Mouse (Mus musculus) hindbrain, embryonic 14.5 days (tissue): ENCODE measurements around the gene Sh3glb1. TPM values are rescaled to one million over a fixed set of nuclear protein-coding genes. Genes with fewer than 3 reads are reported as not detected.

ENCODE experiments used
- ATAC-seq: fragments of 200-750 bp; cut with Nextera tagmentation; 2 replicates; pipeline ENCODE4 v1.8.0; 2017; ENCODE audit warnings: moderate number of reproducible peaks, mild to moderate bottlenecking, moderate TSS enrichment, moderate library complexity; ENCODE audit not compliant: low FRiP score
- DNase-seq: peaks from one replicate; pipeline ENCODE4 v3.0.0-alpha.2; 2015; ENCODE audit warnings: low spot score
- H3K27ac ChIP-seq: fragments of 300-500 bp; sonication (generic); 2 replicates; pipeline ENCODE4 v1.5.1; 2014; ENCODE audit warnings: mild to moderate bottlenecking, moderate library complexity
- H3K27me3 ChIP-seq: fragments of 300-500 bp; sonication (generic); 2 replicates; pipeline ENCODE4 v1.6.1; 2014; ENCODE audit warnings: mild to moderate bottlenecking, low read length, mixed read lengths; ENCODE audit not compliant: control insufficient read depth, insufficient read depth
- H3K36me3 ChIP-seq: fragments of 300-500 bp; sonication (generic); replicated peaks from 2 replicates; pipeline ENCODE4 v1.6.1; 2014; ENCODE audit not compliant: control insufficient read depth, insufficient read depth
- H3K4me1 ChIP-seq: fragments of 300-500 bp; sonication (generic); replicated peaks from 2 replicates; pipeline ENCODE4 v1.6.1; 2014; ENCODE audit warnings: antibody characterized with exemption, low read length, mixed read lengths; ENCODE audit not compliant: control insufficient read depth, insufficient read depth
- H3K4me2 ChIP-seq: fragments of 300-500 bp; sonication (generic); replicated peaks from 2 replicates; pipeline ENCODE4 v1.6.1; 2014; ENCODE audit warnings: mild to moderate bottlenecking, moderate library complexity
- H3K4me3 ChIP-seq: fragments of 300-500 bp; sonication (generic); replicated peaks from 2 replicates; pipeline ENCODE4 v1.5.1; 2014; ENCODE audit warnings: mild to moderate bottlenecking, low read length
- H3K9ac ChIP-seq: fragments of 300-500 bp; sonication (generic); 2 replicates; pipeline ENCODE4 v1.6.1; 2014
- H3K9me3 ChIP-seq: fragments of 300-500 bp; sonication (generic); 2 replicates; pipeline ENCODE4 v1.6.1; 2016; ENCODE audit warnings: low read length; ENCODE audit not compliant: control insufficient read depth
- WGBS: fragments of 180-500 bp; shearing (Covaris S2); extraction: QIAGEN DNeasy Blood & Tissue Kit; methylation state at CpG from one replicate; pipeline ENCODE4 v1.1.7; 2014; 5-methylcytosine and 5-hydroxymethylcytosine counted together
- polyA plus RNA-seq: library from polyadenylated mRNA; unstranded; fragments of >200 nt; fragmentation: Nextera tagmentation; extraction: Ambion mirVana; gene quantifications from 2 replicates; pipeline ENCODE4 v1.2.1, GENCODE M21; 2014

Sh3glb1 gene
- polyA plus RNA-seq, 1 experiment from 2014 or later: 138 TPM

- WGBS: 93% methylated on average over 4 of the region's 4 CpGs
- DNase-seq (no peak), ATAC-seq (no peak)
- H3K4me3 ChIP-seq: no peak overlapping the region
- 0 out of 2 replicates have a peak, but pooled peaks cover 3% of the 10 kb centered on the region for H3K4me1 ChIP-seq
- no peak overlapping the region for H3K4me2 ChIP-seq
- no peaks in the 10 kb centered on the region for H3K36me3 ChIP-seq
- 0 out of 2 replicates have a peak, but pooled peaks cover 3% of the 10 kb centered on the region for H3K9me3 ChIP-seq
- H3K27me3 ChIP-seq: no peaks in the 10 kb centered on the region
- no peak overlapping the region for H3K27ac ChIP-seq
- H3K9ac ChIP-seq: no peak overlapping the region
These were observed 78.0 kb downstream of the Sh3glb1 start for GRCm38 (mm10) chr3:144642141-144642540.

GRCm38 (mm10) chr3:144640033-144640432 lies 80.1 kb downstream of the Sh3glb1 start:
- no peak for DNase-seq
- Histone ChIP-seq H3K36me3 (no peaks in the 10 kb centered on the region), H3K4me1 (0 out of 2 replicates have a peak, but pooled peaks cover 3% of the 10 kb centered on the region), H3K27me3 (no peaks in the 10 kb centered on the region), H3K27ac (no peak overlapping the region), H3K9me3 (0 out of 2 replicates have a peak, but pooled peaks cover under 1% of the 10 kb centered on the region), H3K4me3 (no peak overlapping the region), H3K9ac (no peak overlapping the region), H3K4me2 (no peak overlapping the region)
- no peak for ATAC-seq

GRCm38 (mm10) chr3:144639387-144639786 lies 80.7 kb downstream of the Sh3glb1 start:
- DNase-seq (no peak), ATAC-seq (no peak)
- no peaks in the 10 kb centered on the region for H3K36me3 ChIP-seq
- no peak overlapping the region for H3K9ac ChIP-seq
- no peaks in the 10 kb centered on the region for H3K27me3 ChIP-seq
- H3K27ac ChIP-seq: no peak overlapping the region
- 82% methylated on average over 3 of the region's 3 CpGs for WGBS
- 0 out of 2 replicates have a peak, but pooled peaks cover 3% of the 10 kb centered on the region for H3K4me1 ChIP-seq
- no peaks in the 10 kb centered on the region for H3K9me3 ChIP-seq
- no peak overlapping the region for H3K4me2 ChIP-seq
- H3K4me3 ChIP-seq: no peak overlapping the region

- Histone ChIP-seq H3K36me3 (no peaks in the 10 kb centered on the region), H3K9ac (no peak overlapping the region), H3K27me3 (no peaks in the 10 kb centered on the region), H3K4me3 (no peak overlapping the region), H3K4me1 (0 out of 2 replicates have a peak, but pooled peaks cover 2% of the 10 kb centered on the region), H3K27ac (no peak overlapping the region), H3K4me2 (no peak overlapping the region), H3K9me3 (no peaks in the 10 kb centered on the region)
- ATAC-seq (no peak), DNase-seq (no peak)
- 95% methylated on average over 4 of the region's 4 CpGs for WGBS
These were observed 82.0 kb downstream of the Sh3glb1 start for GRCm38 (mm10) chr3:144638110-144638509.

GRCm38 (mm10) chr3:144635236-144635635 lies 84.9 kb downstream of the Sh3glb1 start:
- no peaks in the 10 kb centered on the region for H3K36me3 ChIP-seq
- H3K4me1 ChIP-seq: no peaks in the 10 kb centered on the region
- ATAC-seq (no peak), DNase-seq (no peak)
- no peak overlapping the region for H3K4me3 ChIP-seq
- no peaks in the 10 kb centered on the region for H3K27me3 ChIP-seq
- no peaks in the 10 kb centered on the region for H3K9me3 ChIP-seq
- H3K27ac ChIP-seq: no peak overlapping the region
- 88% methylated on average over 5 of the region's 5 CpGs for WGBS
- H3K4me2 ChIP-seq: no peak overlapping the region
- no peak overlapping the region for H3K9ac ChIP-seq

Other genes starting within 250 kb of the Sh3glb1 start
- gene Hs2st1, start 150.2 kb downstream of the Sh3glb1 start, polyA plus RNA-seq: 15.2 and 17.0 TPM in 2 replicates
- gene Selenof, start 150.0 kb downstream of the Sh3glb1 start, polyA plus RNA-seq: 461 and 464 TPM in 2 replicates
- 0.21 and 0.27 TPM in 2 replicates for gene Clca3a1, start 40.6 kb upstream of the Sh3glb1 start, polyA plus RNA-seq
- gene Clca3a2, start 99.2 kb upstream of the Sh3glb1 start, polyA plus RNA-seq: not detected in 2 replicates
- not detected in 2 replicates for gene Clca3b, start 129.0 kb upstream of the Sh3glb1 start, polyA plus RNA-seq
- 0.10 TPM in 1 of 2 replicates, not detected in the other for gene Clca4b, start 212.2 kb upstream of the Sh3glb1 start, polyA plus RNA-seq